Mouse (Mus musculus): Measurements from ENCODE around the gene Lst1. TPM values are rescaled to one million over a fixed set of nuclear protein-coding genes. Genes with fewer than 3 reads are reported as not detected.

Gene Lst1
- total RNA-seq, 2 experiments from 2014 or later = 65.2 to 99.6 TPM

DNA sequence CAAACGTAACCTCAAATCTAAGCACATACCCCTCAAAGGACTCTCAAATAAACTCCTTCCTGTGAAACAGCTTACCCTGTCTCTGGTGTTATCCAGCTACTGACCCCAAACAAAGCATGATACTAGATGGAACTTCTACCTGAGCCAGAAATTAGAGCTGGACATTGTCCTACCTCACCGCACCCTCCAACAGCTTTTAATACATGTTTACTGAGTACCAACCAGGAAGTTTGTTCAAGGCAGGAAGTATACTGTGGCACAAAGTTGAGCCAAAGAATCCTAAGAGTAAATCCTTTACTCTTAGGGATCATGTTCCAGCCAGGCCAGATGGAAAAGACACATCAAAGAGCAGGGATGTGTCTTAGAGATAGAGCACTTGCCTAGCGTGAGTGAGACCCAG, 22.4 kb upstream of the Lst1 start:
- no peak for ATAC-seq (replicated peaks; ENCODE audit: poor library complexity)

- peak; percentile 65 for ATAC-seq (replicated peaks; ENCODE audit: poor library complexity)
Measured at GRCm38 (mm10) chr17:35209785-35210535, 21.7 kb upstream of the Lst1 start.

GRCm38 (mm10) chr17:35205380-35205769, 17.1 kb upstream of the Lst1 start:
- no peak for ATAC-seq (replicated peaks; ENCODE audit: poor library complexity)

GRCm38 (mm10) chr17:35204494-35205379, 16.5 kb upstream of the Lst1 start, which contains the start of gene Lta:
TSS of gene Lta (minus strand) at chr17:35205351.
- ATAC-seq (replicated peaks; ENCODE audit: poor library complexity) = no peak

GRCm38 (mm10) chr17:35202442-35202841, 14.2 kb upstream of the Lst1 start:
- ATAC-seq (replicated peaks; ENCODE audit: poor library complexity) = no peak

DNA sequence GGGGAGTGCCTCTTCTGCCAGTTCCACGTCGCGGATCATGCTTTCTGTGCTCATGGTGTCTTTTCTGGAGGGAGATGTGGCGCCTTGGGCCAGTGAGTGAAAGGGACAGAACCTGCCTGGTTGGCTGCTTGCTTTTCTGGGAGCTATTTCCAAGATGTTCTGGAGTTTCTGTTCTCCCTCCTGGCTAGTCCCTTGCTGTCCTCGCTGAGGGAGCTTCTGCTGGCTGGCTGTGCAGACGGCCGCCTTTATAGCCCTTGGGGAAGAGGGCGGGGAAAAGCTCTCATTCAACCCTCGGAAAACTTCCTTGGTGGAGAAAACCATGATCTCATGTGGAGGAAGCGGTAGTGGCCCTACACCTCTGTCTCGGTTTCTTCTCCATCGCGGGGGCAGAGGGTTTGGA, 13.5 kb upstream of the Lst1 start, which contains the start of gene Tnf:
Gene Tnf, minus strand, starts transcription at position 221 of the 400 bp plus-strand sequence.
- ATAC-seq (replicated peaks; ENCODE audit: poor library complexity) = peak; percentile 56

GRCm38 (mm10) chr17:35201128-35201527, 12.9 kb upstream of the Lst1 start:
- ATAC-seq (replicated peaks; ENCODE audit: poor library complexity) = no peak

DNA sequence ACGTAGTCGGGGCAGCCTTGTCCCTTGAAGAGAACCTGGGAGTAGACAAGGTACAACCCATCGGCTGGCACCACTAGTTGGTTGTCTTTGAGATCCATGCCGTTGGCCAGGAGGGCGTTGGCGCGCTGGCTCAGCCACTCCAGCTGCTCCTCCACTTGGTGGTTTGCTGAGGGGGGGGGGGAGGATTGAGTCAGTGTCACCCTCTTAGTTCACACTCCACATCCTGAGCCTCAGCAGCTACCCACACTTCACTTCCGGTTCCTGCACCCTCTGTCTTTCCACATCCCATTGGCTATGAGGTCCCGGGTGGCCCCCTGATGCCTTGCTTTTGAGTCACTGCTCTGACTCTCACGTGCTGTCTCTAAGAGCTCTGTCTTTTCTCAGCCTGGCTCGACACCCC, 12.2 kb upstream of the Lst1 start:
- peak; percentile 83 for ATAC-seq (replicated peaks; ENCODE audit: poor library complexity)

DNA sequence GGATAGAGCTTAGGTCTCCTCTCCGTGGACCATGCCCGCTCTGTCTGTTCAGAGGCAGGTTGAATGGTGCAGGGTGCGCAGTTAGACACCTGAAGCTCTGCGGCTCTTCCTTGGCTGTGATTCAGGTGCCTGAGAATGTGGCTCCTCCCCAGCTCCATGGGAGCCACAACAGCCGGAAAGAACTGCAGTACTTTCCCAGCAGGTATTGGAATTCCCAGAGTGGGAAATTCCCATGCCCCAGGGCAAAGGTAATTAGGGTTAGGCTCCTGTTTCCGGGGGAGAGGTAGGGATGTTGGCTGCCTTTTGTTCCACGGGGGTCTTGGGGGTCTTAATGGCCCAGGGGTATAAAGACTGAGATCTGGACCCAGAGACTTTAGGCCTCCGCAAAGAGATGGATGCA, 10.7 kb upstream of the Lst1 start:
- no peak for ATAC-seq (replicated peaks; ENCODE audit: poor library complexity)

DNA sequence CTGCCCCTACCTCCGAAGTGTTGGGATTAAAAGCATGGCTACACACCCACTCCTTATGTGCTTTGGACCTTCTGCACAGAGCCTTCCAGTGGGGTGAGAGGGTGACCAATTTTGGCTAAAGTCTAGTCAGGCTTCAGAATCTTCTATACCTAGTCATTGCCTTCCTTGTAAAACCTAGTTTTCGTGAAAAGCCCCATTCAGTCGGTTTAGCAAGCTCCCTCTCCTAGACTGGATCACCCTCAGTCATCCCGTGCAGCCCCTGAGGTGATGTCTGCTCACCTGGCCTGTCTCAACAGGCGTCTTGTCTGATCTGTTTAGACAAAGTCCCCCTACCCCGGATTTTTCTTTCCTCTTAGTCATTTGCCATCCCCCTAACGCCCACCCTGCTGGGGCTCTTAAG, 9.8 kb upstream of the Lst1 start:
- no peak for ATAC-seq (replicated peaks; ENCODE audit: poor library complexity)

DNA sequence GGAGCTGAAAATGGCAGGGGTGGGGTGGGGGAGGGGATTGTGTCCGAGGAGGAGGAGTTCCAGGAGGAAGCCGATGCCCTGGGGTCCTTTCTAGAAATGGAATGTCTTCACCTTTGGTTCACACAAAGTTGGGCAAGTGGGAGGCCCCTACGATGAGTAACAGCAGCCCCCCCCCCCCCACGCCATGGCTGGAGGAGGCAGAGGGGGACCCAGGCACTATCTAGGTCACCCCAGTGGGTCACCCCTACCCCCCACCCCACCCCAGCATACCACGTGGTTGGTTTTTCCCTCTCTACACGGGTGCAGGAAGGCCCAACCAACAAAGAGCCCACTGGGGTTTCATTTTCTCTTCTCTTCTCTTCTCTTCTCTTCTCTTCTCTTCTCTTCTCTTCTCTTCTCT, 8.9 kb upstream of the Lst1 start:
- no peak for ATAC-seq (replicated peaks; ENCODE audit: poor library complexity)

GRCm38 (mm10) chr17:35196321-35196641, 8.0 kb upstream of the Lst1 start:
- ATAC-seq (replicated peaks; ENCODE audit: poor library complexity) = no peak

DNA sequence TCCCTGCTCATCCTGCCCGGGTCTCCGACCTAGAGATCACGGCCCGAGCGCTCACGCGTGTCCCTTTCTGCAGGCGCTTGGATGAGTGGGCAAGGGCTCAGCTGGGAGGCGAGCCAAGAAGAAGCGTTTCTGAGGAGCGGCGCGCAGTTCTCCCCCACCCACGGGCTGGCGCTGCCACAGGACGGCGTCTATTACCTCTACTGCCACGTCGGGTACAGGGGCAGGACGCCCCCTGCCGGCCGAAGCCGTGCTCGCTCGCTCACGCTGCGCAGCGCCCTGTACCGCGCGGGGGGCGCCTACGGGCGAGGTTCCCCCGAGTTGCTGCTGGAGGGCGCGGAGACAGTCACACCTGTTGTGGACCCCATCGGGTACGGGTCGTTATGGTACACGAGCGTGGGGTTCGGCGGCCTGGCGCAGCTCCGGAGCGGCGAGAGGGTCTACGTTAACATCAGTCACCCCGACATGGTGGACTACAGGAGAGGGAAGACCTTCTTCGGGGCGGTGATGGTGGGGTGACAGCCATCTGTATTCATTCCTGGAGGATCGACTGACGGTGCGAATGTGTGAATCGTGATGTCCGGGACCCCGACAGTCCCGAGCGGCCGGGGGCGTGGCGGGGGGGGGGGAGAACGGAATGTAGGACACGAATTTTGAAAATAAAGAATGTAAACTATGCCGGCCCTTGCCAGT, 7.5 kb upstream of the Lst1 start:
- ATAC-seq (replicated peaks; ENCODE audit: poor library complexity) = peak; percentile 79

DNA sequence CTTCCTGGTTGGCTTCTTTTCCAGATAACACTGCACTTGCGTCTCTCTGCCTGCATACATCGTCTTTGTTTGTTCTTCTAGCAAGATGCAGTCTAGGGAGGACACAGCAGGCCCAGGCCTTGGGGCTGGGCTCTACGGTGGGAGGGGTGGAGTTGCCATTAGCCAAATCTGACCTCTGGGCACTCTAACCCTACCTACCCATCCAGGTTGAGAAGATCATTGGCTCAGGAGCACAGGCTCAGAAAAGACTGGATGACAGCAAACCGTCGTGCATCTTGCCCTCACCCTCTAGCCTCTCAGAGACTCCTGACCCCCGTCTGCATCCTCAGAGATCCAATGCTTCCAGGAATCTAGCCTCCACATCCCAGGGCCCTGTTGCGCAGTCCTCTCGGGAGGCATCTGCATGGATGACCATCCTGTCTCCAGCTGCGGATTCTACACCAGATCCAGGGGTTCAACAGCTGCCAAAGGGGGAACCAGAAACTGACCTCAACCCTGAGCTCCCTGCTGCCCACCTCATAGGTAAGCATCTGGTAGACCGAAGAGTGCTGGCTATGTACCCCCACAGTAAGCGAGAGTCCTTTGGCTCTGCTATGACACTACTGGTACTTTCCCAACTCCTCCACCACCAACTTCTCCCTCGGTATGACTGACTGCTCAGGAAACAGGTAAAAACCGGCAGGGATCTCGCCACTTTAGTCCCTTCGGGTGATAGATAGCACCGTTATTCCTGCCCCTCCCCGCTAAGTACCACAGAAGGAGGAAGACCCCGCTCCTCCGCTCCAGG, 6.8 kb upstream of the Lst1 start:
- ATAC-seq (replicated peaks; ENCODE audit: poor library complexity) = no peak

- no peak for ATAC-seq (replicated peaks; ENCODE audit: poor library complexity)
Measured at GRCm38 (mm10) chr17:35193881-35194843, 5.9 kb upstream of the Lst1 start, which contains the start of gene Ltb. TSS of gene Ltb (plus strand) at chr17:35194439.

DNA sequence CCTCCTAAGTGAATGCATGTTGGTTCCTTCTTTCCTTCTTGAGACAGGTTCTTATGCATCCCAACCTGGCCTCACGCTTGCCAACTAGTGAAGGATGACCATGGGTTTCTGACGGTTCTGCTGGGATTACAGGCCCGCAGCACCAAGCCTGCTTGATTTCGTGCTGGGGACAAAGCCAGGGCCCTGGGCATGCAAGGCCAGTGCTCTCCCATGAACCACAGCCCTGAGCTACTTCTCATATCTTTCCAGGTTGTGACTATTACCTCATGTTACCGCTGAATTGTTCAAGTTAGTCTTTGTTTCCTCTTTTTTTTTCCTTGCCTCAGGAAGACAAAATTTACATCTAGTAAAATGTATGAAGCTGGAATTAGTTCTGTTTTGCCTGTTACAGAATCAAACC, 4.7 kb upstream of the Lst1 start:
- ATAC-seq (replicated peaks; ENCODE audit: poor library complexity) = peak; percentile 47

- ATAC-seq (replicated peaks; ENCODE audit: poor library complexity) = no peak
Measured at GRCm38 (mm10) chr17:35191723-35192122, 3.5 kb upstream of the Lst1 start.

DNA sequence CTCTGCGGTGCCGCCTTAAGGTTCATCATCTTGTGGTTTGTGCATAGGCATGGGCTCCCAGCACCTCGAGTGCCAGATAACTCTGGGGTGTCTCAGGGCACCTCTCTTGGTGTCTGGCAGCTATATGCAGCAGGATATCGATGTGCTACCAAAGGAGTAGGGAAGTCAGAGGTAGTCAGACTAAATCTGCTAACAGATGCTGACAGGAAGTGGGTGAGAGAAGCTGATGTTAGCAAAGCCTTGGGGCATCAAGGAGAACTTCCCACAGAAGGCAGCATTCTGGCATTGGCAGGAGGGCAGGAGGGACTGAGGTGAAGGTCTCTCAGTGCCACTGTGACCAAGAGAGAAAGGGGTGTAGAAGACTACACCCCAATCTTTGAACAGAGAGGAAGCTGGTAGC, 1.9 kb upstream of the Lst1 start:
- ATAC-seq (replicated peaks; ENCODE audit: poor library complexity) = 0 out of 2 replicates have a peak, but pooled peaks have one; percentile 3

DNA sequence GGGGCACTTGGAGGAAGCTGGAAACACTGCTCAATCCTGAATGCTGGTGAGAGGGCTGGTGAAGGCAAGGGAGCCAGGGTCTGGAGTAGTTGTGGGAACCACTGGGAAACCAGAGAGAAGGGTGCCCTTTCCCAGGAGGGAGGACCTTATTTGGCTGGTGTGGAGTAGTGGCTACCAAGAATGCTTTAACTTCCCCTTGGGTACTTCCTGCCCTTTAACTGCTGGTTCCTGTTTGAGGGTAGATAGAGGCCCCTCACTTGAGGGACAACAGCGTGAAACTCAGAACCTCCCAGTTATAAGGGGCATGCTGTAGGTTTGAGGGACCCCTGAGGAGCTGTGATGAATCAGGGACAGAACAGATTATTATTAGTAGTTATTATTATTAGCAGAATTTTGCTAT, 947 bp upstream of the Lst1 start:
- ATAC-seq (replicated peaks; ENCODE audit: poor library complexity) = peak; percentile 33; the same call in 1 of the 2 replicates

All from megakaryocyte progenitor cell, adult 5-6 weeks (primary cell).